Mouse (Mus musculus): ENCODE data around the gene Col16a1. TPM values are rescaled to one million over a fixed set of nuclear protein-coding genes. Genes with fewer than 3 reads are reported as not detected.

The Col16a1 gene
- polyA plus RNA-seq, 1 experiment, result 9.0 TPM

DNA sequence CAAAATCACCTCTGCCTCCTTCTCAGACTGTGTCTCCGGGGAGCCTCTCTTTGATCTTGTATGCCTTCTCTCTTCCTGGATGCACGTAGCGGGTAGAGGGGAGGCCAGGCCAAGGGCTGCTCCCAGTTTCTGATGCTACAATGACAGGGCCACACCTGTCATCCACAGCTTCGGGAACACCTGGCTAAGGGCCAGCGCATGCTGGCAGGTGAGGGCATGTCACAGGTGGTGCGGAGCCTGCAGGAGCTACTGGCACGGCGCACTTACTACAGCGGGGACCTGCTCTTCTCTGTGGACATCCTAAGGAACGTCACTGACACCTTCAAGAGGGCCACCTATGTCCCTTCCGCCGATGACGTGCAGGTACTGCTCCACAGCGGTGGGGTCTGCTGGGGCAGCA, 38.6 kb upstream of the Col16a1 start:
- Histone ChIP-seq H3K27me3 (ENCODE audit: control insufficient read depth, insufficient read depth, low read length) (peaks cover 1% of the 10 kb centered on the region), H3K4me3 (ENCODE audit: extremely low read depth, insufficient read depth, insufficient read length) (no peak overlapping the region), H3K36me3 (ENCODE audit: control insufficient read depth, insufficient read depth, low read length) (no peaks in the 10 kb centered on the region), H3K4me1 (ENCODE audit: control insufficient read depth, insufficient read depth, insufficient read length) (peaks cover 4% of the 10 kb centered on the region; the same call in 1 of the 2 replicates), H3K27ac (ENCODE audit: insufficient read depth, low read length) (no peak overlapping the region)
- no peak for DNase-seq (ENCODE audit: low read depth in 1 of 2, low spot score in 2 of 2)
- WGBS, result 80% methylated on average over 14 of the region's 14 CpGs
- no peak for TF ChIP-seq CTCF (IDR thresholded peaks at IDR 0.05; ENCODE audit: extremely low read depth, insufficient read depth, insufficient read length, insufficient replicate concordance)
- no peak for TF ChIP-seq POLR2A (IDR thresholded peaks at IDR 0.05; ENCODE audit: low read depth, low read length)

DNA sequence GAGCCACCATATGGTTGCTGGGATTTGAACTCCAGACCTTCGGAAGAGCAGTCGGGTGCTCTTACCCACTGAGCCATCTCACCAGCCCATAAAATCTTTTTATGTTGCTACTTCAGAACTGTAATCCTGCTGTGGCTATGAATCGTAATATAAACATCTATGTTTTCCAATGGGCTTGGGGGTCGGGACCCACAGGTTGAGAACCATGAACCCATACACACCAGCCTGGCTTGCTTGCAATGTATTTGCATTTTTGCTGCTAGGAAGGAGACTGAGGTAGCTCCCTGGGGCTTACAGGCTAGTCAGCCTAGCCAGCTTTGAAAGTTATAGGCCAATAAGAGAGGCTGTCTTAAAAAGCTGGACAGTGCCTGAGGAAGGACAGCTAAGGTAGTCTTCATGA, 36.9 kb upstream of the Col16a1 start:
- TF ChIP-seq POLR2A (IDR thresholded peaks at IDR 0.05; ENCODE audit: low read depth, low read length), result no peak
- TF ChIP-seq CTCF (IDR thresholded peaks at IDR 0.05; ENCODE audit: extremely low read depth, insufficient read depth, insufficient read length, insufficient replicate concordance), result no peak
- H3K4me3 ChIP-seq (ENCODE audit: extremely low read depth, insufficient read depth, insufficient read length), result no peak overlapping the region
- H3K36me3 ChIP-seq (ENCODE audit: control insufficient read depth, insufficient read depth, low read length), result no peaks in the 10 kb centered on the region
- no peak overlapping the region for H3K27ac ChIP-seq (ENCODE audit: insufficient read depth, low read length)
- H3K4me1 ChIP-seq (ENCODE audit: control insufficient read depth, insufficient read depth, insufficient read length), result peaks cover 4% of the 10 kb centered on the region; the same call in 1 of the 2 replicates
- WGBS, result 89% methylated on average over 4 of the region's 4 CpGs
- H3K27me3 ChIP-seq (ENCODE audit: control insufficient read depth, insufficient read depth, low read length), result peaks cover 1% of the 10 kb centered on the region
- no peak for DNase-seq (ENCODE audit: low read depth in 1 of 2, low spot score in 2 of 2)

DNA sequence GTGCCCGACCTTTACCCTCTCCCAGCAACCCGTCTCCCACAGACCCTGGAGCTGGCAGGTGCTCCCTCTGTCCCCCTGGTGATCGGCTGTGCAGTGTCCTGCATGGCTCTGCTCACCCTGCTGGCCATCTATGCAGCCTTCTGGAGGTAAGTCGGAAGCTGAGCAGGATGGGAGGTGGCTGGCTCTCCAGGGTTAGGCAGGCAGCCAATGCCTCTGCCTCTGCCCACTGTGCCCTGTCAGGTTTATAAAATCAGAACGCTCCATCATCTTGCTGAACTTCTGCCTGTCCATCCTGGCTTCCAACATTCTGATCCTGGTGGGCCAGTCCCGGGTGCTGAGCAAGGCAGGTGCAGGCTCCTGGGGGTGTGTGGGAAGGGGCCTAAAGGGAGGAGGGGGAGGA, 35.4 kb upstream of the Col16a1 start:
- no peaks in the 10 kb centered on the region for H3K4me1 ChIP-seq (ENCODE audit: control insufficient read depth, insufficient read depth, insufficient read length)
- no peaks in the 10 kb centered on the region for H3K36me3 ChIP-seq (ENCODE audit: control insufficient read depth, insufficient read depth, low read length)
- H3K27ac ChIP-seq (ENCODE audit: insufficient read depth, low read length), result no peak overlapping the region
- H3K4me3 ChIP-seq (ENCODE audit: extremely low read depth, insufficient read depth, insufficient read length), result no peak overlapping the region
- no peaks in the 10 kb centered on the region; the same call in none of the 2 replicates for H3K27me3 ChIP-seq (ENCODE audit: control insufficient read depth, insufficient read depth, low read length)
- no peak for TF ChIP-seq CTCF (IDR thresholded peaks at IDR 0.05; ENCODE audit: extremely low read depth, insufficient read depth, insufficient read length, insufficient replicate concordance)
- no peak for TF ChIP-seq POLR2A (IDR thresholded peaks at IDR 0.05; ENCODE audit: low read depth, low read length)
- WGBS, result 83% methylated on average over 6 of the region's 6 CpGs
- no peak for DNase-seq (ENCODE audit: low read depth in 1 of 2, low spot score in 2 of 2)

DNA sequence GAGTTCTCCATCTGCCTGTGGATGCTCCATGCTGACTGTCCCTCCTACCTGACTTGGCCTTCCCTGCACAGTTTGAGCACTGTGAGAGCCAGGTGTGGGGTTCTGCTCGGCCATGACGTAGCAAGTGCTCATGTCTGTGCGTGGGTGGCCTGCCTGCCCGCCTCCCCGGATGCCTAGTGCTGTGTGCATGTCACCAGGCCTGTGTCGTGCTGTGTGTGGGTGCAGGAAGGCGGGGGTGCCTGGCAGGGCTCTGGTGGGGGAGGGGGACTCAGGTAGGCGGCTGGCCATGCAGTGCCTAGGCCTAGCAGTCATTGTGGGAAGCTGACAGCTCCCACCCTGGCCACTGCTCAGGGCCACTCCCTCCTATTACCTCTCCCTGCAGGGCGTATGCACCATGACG, 34.5 kb upstream of the Col16a1 start:
- no peak for DNase-seq (ENCODE audit: low read depth in 1 of 2, low spot score in 2 of 2)
- Histone ChIP-seq H3K4me3 (ENCODE audit: extremely low read depth, insufficient read depth, insufficient read length) (no peak overlapping the region), H3K4me1 (ENCODE audit: control insufficient read depth, insufficient read depth, insufficient read length) (no peaks in the 10 kb centered on the region; the same call in 1 of the 2 replicates), H3K27me3 (ENCODE audit: control insufficient read depth, insufficient read depth, low read length) (no peaks in the 10 kb centered on the region; the same call in none of the 2 replicates), H3K27ac (ENCODE audit: insufficient read depth, low read length) (no peak overlapping the region), H3K36me3 (ENCODE audit: control insufficient read depth, insufficient read depth, low read length) (no peaks in the 10 kb centered on the region)
- WGBS, result 71% methylated on average over 10 of the region's 10 CpGs
- TF ChIP-seq CTCF (IDR thresholded peaks at IDR 0.05; ENCODE audit: extremely low read depth, insufficient read depth, insufficient read length, insufficient replicate concordance), result no peak
- no peak for TF ChIP-seq POLR2A (IDR thresholded peaks at IDR 0.05; ENCODE audit: low read depth, low read length)

DNA sequence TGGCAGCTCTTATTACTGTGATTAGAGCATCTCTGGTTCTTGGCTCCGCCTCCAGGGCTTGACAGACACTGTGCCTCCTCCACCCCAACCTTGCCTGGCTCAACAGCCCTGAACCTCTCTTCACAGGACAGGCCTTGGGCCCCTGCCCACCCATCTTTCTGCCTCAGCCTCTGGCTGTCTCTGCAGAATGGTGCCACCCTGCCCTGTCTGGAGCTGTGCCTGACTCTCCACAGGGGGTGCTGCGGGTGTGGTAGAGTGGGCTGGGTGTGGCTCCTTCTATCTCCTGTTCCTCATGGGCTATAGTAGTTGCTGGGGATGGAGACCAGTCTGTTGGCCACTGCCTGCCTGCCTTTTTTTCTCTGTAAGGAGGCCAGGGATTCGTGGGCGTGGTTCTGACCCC, 31.6 kb upstream of the Col16a1 start:
- Histone ChIP-seq H3K4me1 (ENCODE audit: control insufficient read depth, insufficient read depth, insufficient read length) (no peaks in the 10 kb centered on the region; the same call in 1 of the 2 replicates), H3K36me3 (ENCODE audit: control insufficient read depth, insufficient read depth, low read length) (no peaks in the 10 kb centered on the region), H3K4me3 (ENCODE audit: extremely low read depth, insufficient read depth, insufficient read length) (no peak overlapping the region), H3K27ac (ENCODE audit: insufficient read depth, low read length) (no peak overlapping the region), H3K27me3 (ENCODE audit: control insufficient read depth, insufficient read depth, low read length) (no peaks in the 10 kb centered on the region; the same call in 1 of the 2 replicates)
- WGBS, result 75% methylated on average over 4 of the region's 4 CpGs
- no peak for TF ChIP-seq CTCF (IDR thresholded peaks at IDR 0.05; ENCODE audit: extremely low read depth, insufficient read depth, insufficient read length, insufficient replicate concordance)
- no peak for TF ChIP-seq POLR2A (IDR thresholded peaks at IDR 0.05; ENCODE audit: low read depth, low read length)
- DNase-seq (ENCODE audit: low read depth in 1 of 2, low spot score in 2 of 2), result no peak

DNA sequence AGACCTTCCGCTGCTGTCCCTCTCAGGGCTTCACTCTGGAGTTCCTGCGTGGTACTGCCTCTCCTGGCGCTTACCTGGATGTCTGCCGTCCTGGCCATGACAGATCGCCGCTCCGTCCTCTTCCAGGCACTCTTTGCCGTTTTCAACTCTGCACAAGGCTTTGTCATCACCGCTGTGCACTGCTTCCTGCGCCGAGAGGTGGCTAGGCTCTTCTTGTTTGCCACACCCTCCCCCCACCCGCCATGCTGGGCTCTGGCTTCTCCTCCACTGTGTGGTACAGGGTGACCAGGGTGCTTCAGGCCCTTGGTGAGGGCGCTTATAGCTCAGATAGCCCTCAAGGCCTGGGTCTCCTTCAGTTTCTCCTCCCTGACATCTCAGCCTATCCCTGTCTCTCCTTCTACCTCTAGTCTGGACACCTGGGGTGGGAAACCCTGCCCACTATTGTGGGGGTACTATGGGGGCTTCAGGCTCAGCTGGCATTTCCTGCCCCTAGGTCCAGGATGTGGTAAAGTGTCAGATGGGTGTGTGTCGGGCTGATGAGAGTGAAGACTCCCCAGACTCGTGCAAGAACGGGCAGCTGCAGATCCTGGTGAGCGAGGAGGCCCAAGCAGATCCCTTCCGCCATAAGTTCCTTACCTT, 30.5 kb upstream of the Col16a1 start:
- H3K27ac ChIP-seq (ENCODE audit: insufficient read depth, low read length), result no peak overlapping the region
- no peaks in the 10 kb centered on the region; the same call in 1 of the 2 replicates for H3K4me1 ChIP-seq (ENCODE audit: control insufficient read depth, insufficient read depth, insufficient read length)
- no peaks in the 10 kb centered on the region; the same call in 1 of the 2 replicates for H3K27me3 ChIP-seq (ENCODE audit: control insufficient read depth, insufficient read depth, low read length)
- 40% methylated on average over 18 of the region's 18 CpGs for WGBS
- TF ChIP-seq CTCF (IDR thresholded peaks at IDR 0.05; ENCODE audit: extremely low read depth, insufficient read depth, insufficient read length, insufficient replicate concordance) (no peak), POLR2A (IDR thresholded peaks at IDR 0.05; ENCODE audit: low read depth, low read length) (no peak)
- peak overlapping the region; percentile 40; the same call in 1 of the 2 replicates for H3K4me3 ChIP-seq (ENCODE audit: extremely low read depth, insufficient read depth, insufficient read length)
- no peak for DNase-seq (ENCODE audit: low read depth in 1 of 2, low spot score in 2 of 2)
- H3K36me3 ChIP-seq (ENCODE audit: control insufficient read depth, insufficient read depth, low read length), result no peaks in the 10 kb centered on the region

DNA sequence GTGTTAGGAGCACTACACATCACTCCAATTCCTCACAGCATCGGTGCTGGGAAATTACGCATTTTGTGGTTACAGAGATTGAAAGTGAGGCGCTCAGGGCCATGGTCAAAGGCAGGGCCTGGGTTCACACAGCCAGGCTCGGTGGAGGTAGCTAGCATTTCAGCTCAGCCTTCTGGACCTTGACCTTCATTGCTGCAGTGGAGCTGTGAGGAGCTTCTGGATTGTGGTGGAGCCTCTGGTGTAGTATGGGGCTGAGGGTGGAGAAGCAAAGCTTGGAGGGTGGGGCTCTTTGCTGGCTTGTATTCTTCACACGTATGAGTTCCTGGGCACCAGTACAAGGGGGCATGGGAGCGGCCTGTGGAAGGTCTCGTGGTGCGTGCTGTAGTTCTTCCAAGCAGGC, 24.7 kb upstream of the Col16a1 start:
- Histone ChIP-seq H3K36me3 (ENCODE audit: control insufficient read depth, insufficient read depth, low read length) (no peaks in the 10 kb centered on the region), H3K27me3 (ENCODE audit: control insufficient read depth, insufficient read depth, low read length) (no peaks in the 10 kb centered on the region), H3K4me3 (ENCODE audit: extremely low read depth, insufficient read depth, insufficient read length) (no peak overlapping the region), H3K4me1 (ENCODE audit: control insufficient read depth, insufficient read depth, insufficient read length) (no peaks in the 10 kb centered on the region), H3K27ac (ENCODE audit: insufficient read depth, low read length) (no peak overlapping the region)
- TF ChIP-seq CTCF (IDR thresholded peaks at IDR 0.05; ENCODE audit: extremely low read depth, insufficient read depth, insufficient read length, insufficient replicate concordance) (no peak), POLR2A (IDR thresholded peaks at IDR 0.05; ENCODE audit: low read depth, low read length) (no peak)
- no peak for DNase-seq (ENCODE audit: low read depth in 1 of 2, low spot score in 2 of 2)
- 91% methylated on average over 8 of the region's 8 CpGs for WGBS
